Mouse (Mus musculus): ENCODE measurements around the gene Slc35f4.

DNA sequence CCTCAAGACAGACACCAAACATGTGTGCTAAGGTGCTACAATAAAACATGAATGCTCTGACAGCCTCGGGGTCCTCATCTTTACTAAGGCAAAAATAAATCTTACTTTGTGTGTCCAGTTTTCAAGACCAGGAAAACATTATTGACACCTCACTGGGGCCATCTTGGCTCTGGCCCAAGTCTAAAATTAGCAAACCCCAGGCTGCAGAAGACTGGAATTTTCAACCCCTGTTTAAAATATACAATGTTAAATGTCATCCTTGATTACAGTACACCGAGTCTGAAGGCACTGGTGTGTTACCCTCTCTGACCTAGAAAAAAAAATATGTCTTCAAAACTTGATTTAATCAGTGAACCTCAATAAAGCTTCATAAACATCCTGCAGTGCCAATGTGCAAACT is 11.7 kb downstream of the Slc35f4 start:
- TF ChIP-seq GATA1 (IDR thresholded peaks at IDR 0.05; ENCODE audit: borderline replicate concordance, low read length) (no peak), FLI1 (IDR thresholded peaks at IDR 0.05; ENCODE audit: low read length) (no peak)
